Comparison of ENCODE assay signal across 8 mouse cellular contexts in the genomic region with DNA sequence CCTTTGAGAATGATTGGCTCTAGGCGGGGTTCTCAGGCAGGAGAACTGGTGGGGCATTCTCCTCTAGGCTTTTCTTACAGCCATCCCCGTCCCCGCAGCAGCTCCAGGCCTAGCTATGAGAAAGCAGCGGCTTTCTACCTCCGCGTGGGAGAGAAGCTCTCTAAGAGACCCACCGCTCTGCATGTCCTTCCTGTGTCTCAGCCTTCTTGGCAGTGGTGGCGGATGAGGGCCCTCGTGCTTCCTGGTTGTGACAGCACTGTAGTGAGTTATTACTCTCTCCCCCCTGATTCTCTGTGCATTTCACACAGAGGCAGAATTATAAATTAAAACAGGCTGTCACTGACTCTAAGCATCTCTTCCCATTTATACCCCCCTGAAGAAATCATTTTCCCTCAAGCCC.
DNase-seq lines count a peak whose midpoint lies in the region; ATAC-seq and TF ChIP-seq lines count a peak whose summit lies in the region.

No protein-coding gene starts in this region.

- no peaks in the 10 kb centered on the region for H3K27me3 ChIP-seq in heart, embryonic 10.5 days (ENCODE audit: insufficient read depth, poor library complexity, severe bottlenecking)
- no peaks in the 10 kb centered on the region for H3K27me3 ChIP-seq in ES-Bruce4 (ENCODE audit: control insufficient read depth, insufficient read depth, low read length, poor library complexity, severe bottlenecking)
- H3K27me3 ChIP-seq in hindbrain, embryonic 12.5 days, result no peaks in the 10 kb centered on the region; the same call in 1 of the 2 replicates
- H3K27me3 ChIP-seq in liver, embryonic 16.5 days (ENCODE audit: control insufficient read depth, insufficient read depth, low read depth, low read length), result no peaks in the 10 kb centered on the region

- H3K27ac ChIP-seq in heart, embryonic 10.5 days, result no peak overlapping the region
- no peak overlapping the region for H3K27ac ChIP-seq in ES-Bruce4 (ENCODE audit: insufficient read depth, low read length)
- H3K27ac ChIP-seq in hindbrain, embryonic 12.5 days, result peak overlapping the region; percentile 40; the same call in 1 of the 2 replicates
- H3K27ac ChIP-seq in liver, embryonic 16.5 days (ENCODE audit: low read length), result no peak overlapping the region

- no peak overlapping the region for H3K9ac ChIP-seq in ES-Bruce4 (ENCODE audit: low read depth, poor library complexity, severe bottlenecking)
- no peak overlapping the region for H3K9ac ChIP-seq in hindbrain, embryonic 12.5 days
- H3K9ac ChIP-seq in liver, embryonic 16.5 days (ENCODE audit: low read depth, low read length), result no peak overlapping the region

- TF ChIP-seq POLR2A in ES-Bruce4 (IDR thresholded peaks at IDR 0.05; ENCODE audit: insufficient read depth, low read length), result no peak

- no peak for DNase-seq in heart, embryonic 10.5 days (ENCODE audit: low spot score)
- no peak for DNase-seq in heart, postnatal 25 days (ENCODE audit: low spot score)
- no peak for DNase-seq in right cerebral cortex, postnatal 25 days
- DNase-seq in right cerebral cortex, adult 2 months (ENCODE audit: low spot score in 2 of 2), result no peak
- no peak for DNase-seq in right cerebral cortex, postnatal 14 days

- H3K4me2 ChIP-seq in hindbrain, embryonic 12.5 days (replicated peaks), result no peak overlapping the region
- H3K4me2 ChIP-seq in liver, embryonic 16.5 days (ENCODE audit: low read depth, low read length), result 0 out of 2 replicates have a peak overlapping the region, but pooled peaks have one; percentile 7

- intact Hi-C loops in heart, postnatal 25 days (cut with DNase I), result no loop called here

- TF ChIP-seq CTCF in ES-Bruce4 (IDR thresholded peaks at IDR 0.05; ENCODE audit: low read depth, low read length), result no peak

- peaks cover 14% of the 10 kb centered on the region for H3K4me1 ChIP-seq in heart, embryonic 10.5 days
- H3K4me1 ChIP-seq in ES-Bruce4 (ENCODE audit: control insufficient read depth, insufficient read depth, low read length), result no peaks in the 10 kb centered on the region
- peaks cover 26% of the 10 kb centered on the region for H3K4me1 ChIP-seq in hindbrain, embryonic 12.5 days
- H3K4me1 ChIP-seq in liver, embryonic 16.5 days (ENCODE audit: control insufficient read depth, low read depth, low read length), result no peaks in the 10 kb centered on the region

- 0 out of 2 replicates have a peak overlapping the region, but pooled peaks have one; percentile 15 for H3K4me3 ChIP-seq in heart, embryonic 10.5 days
- H3K4me3 ChIP-seq in ES-Bruce4 (ENCODE audit: low read depth, low read length), result 0 out of 2 replicates have a peak overlapping the region, but pooled peaks have one; percentile 9
- no peak overlapping the region for H3K4me3 ChIP-seq in hindbrain, embryonic 12.5 days
- no peak overlapping the region for H3K4me3 ChIP-seq in liver, embryonic 16.5 days (ENCODE audit: low read depth, low read length)

- H3K9me3 ChIP-seq in heart, embryonic 10.5 days, result no peaks in the 10 kb centered on the region
- H3K9me3 ChIP-seq in ES-Bruce4 (replicated peaks; ENCODE audit: control insufficient read depth, insufficient read depth, low read length, poor library complexity, severe bottlenecking), result no peaks in the 10 kb centered on the region
- no peaks in the 10 kb centered on the region for H3K9me3 ChIP-seq in hindbrain, embryonic 12.5 days (replicated peaks)
- no peaks in the 10 kb centered on the region for H3K9me3 ChIP-seq in liver, embryonic 16.5 days (replicated peaks; ENCODE audit: control insufficient read depth, low read length)

- peak; percentile 36; the same call in 1 of the 2 replicates for ATAC-seq in hindbrain, embryonic 12.5 days (ENCODE audit: low FRiP score)
- ATAC-seq in liver, embryonic 16.5 days (ENCODE audit: low read depth), result no peak

- no peak for TF ChIP-seq EP300 in ES-Bruce4 (IDR thresholded peaks at IDR 0.05; ENCODE audit: insufficient read depth, low read depth, low read length)

- H3K36me3 ChIP-seq in heart, embryonic 10.5 days, result no peaks in the 10 kb centered on the region
- H3K36me3 ChIP-seq in ES-Bruce4 (ENCODE audit: control insufficient read depth, insufficient read depth, low read length, poor library complexity, severe bottlenecking), result no peaks in the 10 kb centered on the region
- H3K36me3 ChIP-seq in hindbrain, embryonic 12.5 days, result no peaks in the 10 kb centered on the region
- no peaks in the 10 kb centered on the region for H3K36me3 ChIP-seq in liver, embryonic 16.5 days (ENCODE audit: control insufficient read depth, insufficient read depth)

- WGBS in heart, embryonic 10.5 days, result 50% methylated on average over 9 of the region's 9 CpGs
- WGBS in hindbrain, embryonic 12.5 days, result 57% methylated on average over 9 of the region's 9 CpGs
- WGBS in liver, embryonic 16.5 days (ENCODE audit: insufficient replicate concordance), result 16% methylated on average over 9 of the region's 9 CpGs

Comparison
In these comparisons a context has a peak if more than half of its experiments do, and no peak if none do; other contexts are left out.
1. H3K4me3 ChIP-seq: peak in heart, embryonic 10.5 days (single experiment) and ES-Bruce4 (single experiment); none in hindbrain, embryonic 12.5 days (single experiment) and liver, embryonic 16.5 days (single experiment).